Mouse (Mus musculus) hindbrain, postnatal 0 days (tissue): ENCODE results near the gene Nek6. TPM values are rescaled to one million over a fixed set of nuclear protein-coding genes. Genes with fewer than 3 reads are reported as not detected.

Experiments
- ATAC-seq: fragments of 200-750 bp; cut with Nextera tagmentation; 2 replicates; pipeline ENCODE4 v1.8.0; 2017; ENCODE audit warnings: mild to moderate bottlenecking, moderate TSS enrichment, moderate library complexity
- DNase-seq: peaks from one replicate; pipeline ENCODE4 v3.0.0-alpha.2; 2015; ENCODE audit warnings: low spot score
- H3K27ac ChIP-seq: fragments of 300-500 bp; sonication (generic); 2 replicates; pipeline ENCODE4 v1.5.1; 2014; ENCODE audit warnings: mild to moderate bottlenecking
- H3K27me3 ChIP-seq: fragments of 300-500 bp; sonication (generic); 2 replicates; pipeline ENCODE4 v1.6.1; 2014; ENCODE audit warnings: low read length, mixed read lengths; ENCODE audit not compliant: insufficient read depth
- H3K36me3 ChIP-seq: fragments of 300-500 bp; sonication (generic); 2 replicates; pipeline ENCODE4 v1.6.1; 2014; ENCODE audit warnings: low read length, mixed read lengths; ENCODE audit not compliant: insufficient read depth
- H3K4me1 ChIP-seq: fragments of 300-500 bp; sonication (generic); 2 replicates; pipeline ENCODE4 v1.6.1; 2014; ENCODE audit warnings: antibody characterized with exemption, low read length, mixed read lengths; ENCODE audit not compliant: insufficient read depth
- H3K4me2 ChIP-seq: fragments of 300-500 bp; sonication (generic); 2 replicates; pipeline ENCODE4 v1.6.1; 2014; ENCODE audit warnings: low read depth, mild to moderate bottlenecking, low read length, moderate library complexity, mixed read lengths
- H3K4me3 ChIP-seq: fragments of 300-500 bp; sonication (generic); 2 replicates; pipeline ENCODE4 v1.5.1; 2014; ENCODE audit warnings: low read length
- H3K9ac ChIP-seq: fragments of 300-500 bp; sonication (generic); replicated peaks from 2 replicates; pipeline ENCODE4 v1.6.1; 2014; ENCODE audit warnings: mild to moderate bottlenecking, low read length, moderate library complexity, mixed read lengths
- H3K9me3 ChIP-seq: fragments of 300-500 bp; sonication (generic); 2 replicates; pipeline ENCODE4 v1.6.1; 2016; ENCODE audit warnings: low read length, mixed read lengths
- CTCF ChIP-seq: IDR thresholded peaks from 2 replicates; pipeline ENCODE4 v1.5.1; 2016; ENCODE audit warnings: antibody characterized with exemption, control low read depth, low read depth
- WGBS: fragments of 180-500 bp; shearing (Covaris S2); extraction: QIAGEN DNeasy Blood & Tissue Kit; methylation state at CpG from one replicate; pipeline ENCODE4 v1.1.7; 2014; 5-methylcytosine and 5-hydroxymethylcytosine counted together
- polyA plus RNA-seq: library from polyadenylated mRNA; unstranded; fragments of >200 nt; fragmentation: Nextera tagmentation; extraction: Ambion mirVana; gene quantifications from 2 replicates; pipeline ENCODE4 v1.2.1, GENCODE M21; 2015
- total RNA-seq: library from RNA; depleted of rRNA; stranded (reverse); fragments of >200 nt; gene quantifications from 2 replicates; pipeline ENCODE4 v1.2.3, GENCODE M21; 2014

The Nek6 gene
- total and polyA plus RNA-seq, 2 experiments from 2014 or later = 27.5 to 75.1 TPM

DNA sequence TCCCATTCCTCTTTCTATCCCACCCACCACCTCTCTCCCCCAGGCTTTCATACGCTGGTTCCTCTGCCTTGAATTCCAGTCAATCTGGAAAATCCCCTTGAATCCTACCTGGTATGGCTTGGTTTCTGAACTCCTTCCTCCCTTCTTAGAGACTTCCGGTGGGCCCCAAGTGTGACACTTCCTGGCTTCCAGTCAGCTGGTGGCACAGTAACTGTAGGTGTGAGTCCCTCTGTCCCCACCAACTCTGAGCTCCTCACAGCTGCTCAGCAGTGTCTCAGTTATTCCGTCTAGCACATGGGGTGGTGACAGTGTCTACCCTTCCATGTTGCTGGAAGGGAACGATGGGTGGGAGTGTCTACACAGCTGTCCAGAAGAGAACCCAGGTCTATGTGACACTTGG lies 32.8 kb upstream of the Nek6 start:
- Histone ChIP-seq H3K9ac (no peak overlapping the region), H3K4me2 (no peak overlapping the region), H3K9me3 (no peaks in the 10 kb centered on the region), H3K4me3 (no peak overlapping the region), H3K27ac (no peak overlapping the region), H3K36me3 (no peaks in the 10 kb centered on the region), H3K4me1 (no peaks in the 10 kb centered on the region), H3K27me3 (no peaks in the 10 kb centered on the region)
- DNase-seq (no peak), ATAC-seq (no peak)
- WGBS = 85% methylated on average over 4 of the region's 4 CpGs
- no peak for TF ChIP-seq CTCF

- DNase-seq (no peak), ATAC-seq (no peak)
- Histone ChIP-seq H3K27ac (no peak overlapping the region), H3K9me3 (no peaks in the 10 kb centered on the region), H3K4me1 (no peaks in the 10 kb centered on the region), H3K9ac (no peak overlapping the region), H3K36me3 (no peaks in the 10 kb centered on the region), H3K27me3 (no peaks in the 10 kb centered on the region), H3K4me3 (no peak overlapping the region), H3K4me2 (no peak overlapping the region)
- WGBS = 67% methylated on average over 3 of the region's 3 CpGs
- TF ChIP-seq CTCF = no peak
These were observed 31.9 kb upstream of the Nek6 start for GRCm38 (mm10) chr2:38479541-38479940.

GRCm38 (mm10) chr2:38481166-38481778 lies 30.2 kb upstream of the Nek6 start:
- Histone ChIP-seq H3K27me3 (no peaks in the 10 kb centered on the region), H3K4me1 (0 out of 2 replicates have a peak, but pooled peaks cover 5% of the 10 kb centered on the region), H3K9ac (no peak overlapping the region), H3K36me3 (no peaks in the 10 kb centered on the region), H3K4me2 (no peak overlapping the region), H3K27ac (no peak overlapping the region), H3K4me3 (no peak overlapping the region), H3K9me3 (no peaks in the 10 kb centered on the region)
- WGBS = 85% methylated on average over 6 of the region's 6 CpGs
- DNase-seq (no peak), ATAC-seq (no peak)
- no peak for TF ChIP-seq CTCF

DNA sequence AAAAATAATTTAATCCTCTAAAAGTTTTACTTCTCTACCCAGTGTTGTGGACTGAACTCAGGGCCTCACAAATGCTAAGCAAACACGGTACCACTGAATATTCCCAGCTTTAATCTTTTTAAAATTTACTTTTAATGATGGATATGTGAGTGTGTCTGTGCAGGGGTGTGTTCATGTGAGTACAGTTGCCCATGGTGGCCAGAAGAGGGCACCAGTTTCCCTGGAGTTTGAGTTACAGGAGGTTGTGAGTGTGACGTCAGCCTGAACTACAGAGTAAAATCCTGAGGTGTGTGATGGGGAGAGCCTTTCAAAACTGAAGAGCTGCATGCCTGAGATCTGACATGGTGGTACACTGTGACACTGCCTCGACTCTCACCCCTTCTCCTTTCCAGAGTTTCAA lies 29.3 kb upstream of the Nek6 start:
- Histone ChIP-seq H3K4me1 (0 out of 2 replicates have a peak, but pooled peaks cover 5% of the 10 kb centered on the region), H3K4me2 (no peak overlapping the region), H3K9me3 (no peaks in the 10 kb centered on the region), H3K9ac (no peak overlapping the region), H3K4me3 (no peak overlapping the region), H3K27me3 (no peaks in the 10 kb centered on the region), H3K27ac (no peak overlapping the region), H3K36me3 (no peaks in the 10 kb centered on the region)
- TF ChIP-seq CTCF = peak; percentile 14; the same call in 1 of the 2 replicates
- ATAC-seq = no peak
- 83% methylated on average over 3 of the region's 3 CpGs for WGBS
- no peak for DNase-seq

DNA sequence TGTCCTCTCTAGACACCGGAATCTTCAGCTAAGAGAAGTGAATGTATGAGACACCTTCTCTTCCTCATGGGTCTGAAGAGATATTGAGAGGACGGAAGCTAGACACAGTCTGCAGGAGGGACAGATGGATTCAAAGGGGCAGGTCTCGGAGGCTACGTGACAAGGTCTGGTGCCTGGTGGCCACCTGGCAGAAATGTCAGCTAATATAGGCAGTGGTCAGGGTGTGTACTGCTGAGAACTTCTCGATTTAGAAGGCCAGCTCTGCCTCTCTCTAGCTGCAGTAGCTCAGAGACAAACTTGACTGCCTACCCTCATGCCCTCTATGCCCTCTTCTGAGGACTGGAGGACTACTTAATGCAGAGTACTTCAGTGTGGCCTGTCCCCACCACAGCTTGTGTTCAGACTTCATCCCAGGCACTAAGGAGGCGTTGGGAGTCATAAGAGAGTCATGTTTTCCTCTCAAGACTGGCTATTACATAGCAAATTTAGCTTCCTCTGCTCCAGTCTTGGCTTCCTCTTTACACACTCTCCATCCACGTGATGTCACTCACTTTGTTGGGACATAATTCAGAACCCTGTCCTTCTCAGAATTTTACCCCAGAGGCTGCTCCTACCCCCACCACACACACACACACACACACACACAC lies 28.3 kb upstream of the Nek6 start:
- TF ChIP-seq CTCF = no peak
- WGBS = 88% methylated on average over 7 of the region's 7 CpGs
- Histone ChIP-seq H3K4me3 (no peak overlapping the region), H3K9me3 (no peaks in the 10 kb centered on the region), H3K27ac (no peak overlapping the region), H3K9ac (no peak overlapping the region), H3K4me2 (no peak overlapping the region), H3K36me3 (no peaks in the 10 kb centered on the region), H3K27me3 (no peaks in the 10 kb centered on the region), H3K4me1 (0 out of 2 replicates have a peak, but pooled peaks cover 5% of the 10 kb centered on the region)
- no peak for DNase-seq
- ATAC-seq = no peak

- Histone ChIP-seq H3K9me3 (no peaks in the 10 kb centered on the region), H3K9ac (no peak overlapping the region), H3K36me3 (no peaks in the 10 kb centered on the region), H3K4me3 (no peak overlapping the region), H3K4me2 (no peak overlapping the region), H3K27ac (no peak overlapping the region), H3K4me1 (0 out of 2 replicates have a peak, but pooled peaks cover 5% of the 10 kb centered on the region), H3K27me3 (no peaks in the 10 kb centered on the region)
- ATAC-seq (no peak), DNase-seq (no peak)
- 80% methylated on average over 11 of the region's 11 CpGs for WGBS
- no peak for TF ChIP-seq CTCF
These were observed 26.9 kb upstream of the Nek6 start for GRCm38 (mm10) chr2:38484556-38484955.

DNA sequence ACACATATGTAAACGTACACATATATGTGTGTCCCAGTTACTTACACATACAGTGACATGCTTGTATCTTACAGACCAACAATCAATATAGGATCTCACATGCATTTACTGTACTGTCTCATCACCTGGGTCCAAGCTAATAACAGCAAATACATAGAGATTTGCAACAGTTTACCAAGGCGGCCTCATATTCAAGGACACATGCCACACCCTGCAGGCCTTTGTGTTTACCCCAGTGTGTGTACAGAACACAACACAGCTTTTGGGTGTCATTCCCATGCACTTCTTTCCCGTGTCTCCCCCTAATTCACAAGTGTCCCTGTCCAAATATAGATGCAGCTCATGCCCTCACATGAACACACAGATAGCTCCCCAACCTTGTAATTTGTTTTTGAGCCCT lies 26.0 kb upstream of the Nek6 start:
- 87% methylated on average over 3 of the region's 3 CpGs for WGBS
- no peak for TF ChIP-seq CTCF
- ATAC-seq = no peak

More for the DNA sequence above, 26.0 kb upstream of the Nek6 start:
- no peak overlapping the region for H3K4me2 ChIP-seq
- H3K9me3 ChIP-seq = no peaks in the 10 kb centered on the region
- H3K36me3 ChIP-seq = no peaks in the 10 kb centered on the region
- H3K4me1 ChIP-seq = 0 out of 2 replicates have a peak, but pooled peaks cover 5% of the 10 kb centered on the region
- H3K9ac ChIP-seq = no peak overlapping the region
- no peak overlapping the region for H3K4me3 ChIP-seq
- DNase-seq = no peak
- no peak overlapping the region for H3K27ac ChIP-seq
- no peaks in the 10 kb centered on the region for H3K27me3 ChIP-seq
